Mouse (Mus musculus) cerebellum, adult 2 months (tissue): ENCODE measurements at regions not wholly inside any gene's neighbourhood (a gene's known extent, or its start where the extent isn't known, plus 50 kb on each side); places are given as distances from the start of the nearest gene placed in this dataset.
A peak's percentile ranks its signal among the peaks of the same experiment; 100 is the strongest.

ENCODE experiments used
- DNase-seq, 2 experiments: peaks; one replicate each; pipeline ENCODE4 v3.0.0; 2021
- H3K27ac ChIP-seq: fragments of 200-500 bp; 2 replicates; pipeline ENCODE4 v1.5.1; 2012; ENCODE audit warnings: low read length, control low read depth, inconsistent platforms; ENCODE audit not compliant: insufficient read depth
- H3K27me3 ChIP-seq: fragments of 200-500 bp; 2 replicates; pipeline ENCODE4 v1.6.1; 2012; ENCODE audit warnings: inconsistent platforms, mild to moderate bottlenecking, low read length, moderate library complexity; ENCODE audit not compliant: control insufficient read depth, insufficient read depth
- H3K4me1 ChIP-seq: fragments of 200-500 bp; 2 replicates; pipeline ENCODE4 v1.6.1; 2011; ENCODE audit warnings: low read length; ENCODE audit not compliant: control insufficient read depth, insufficient read depth
- H3K4me3 ChIP-seq: fragments of 200-500 bp; replicated peaks from 2 replicates; pipeline ENCODE3; 2011; ENCODE audit warnings: mild to moderate bottlenecking, low read depth, low read length, control low read depth; ENCODE audit not compliant: insufficient read depth
- CTCF ChIP-seq: fragments of 200-500 bp; IDR thresholded peaks from 2 replicates; pipeline ENCODE4 v1.5.1; 2011; ENCODE audit warnings: low read depth, mild to moderate bottlenecking, control low read depth, low read length, moderate library complexity, borderline replicate concordance; ENCODE audit not compliant: insufficient read depth
- POLR2A ChIP-seq: fragments of 200-500 bp; IDR thresholded peaks from 2 replicates; pipeline ENCODE4 v1.6.1; 2011; ENCODE audit warnings: low read length, control low read depth, borderline replicate concordance; ENCODE audit not compliant: insufficient read depth
- WGBS: fragments of 180-500 bp; shearing (Covaris S2); methylation state at CpG from one replicate; pipeline ENCODE4 v1.1.7; 2018; 5-methylcytosine and 5-hydroxymethylcytosine counted together

DNA sequence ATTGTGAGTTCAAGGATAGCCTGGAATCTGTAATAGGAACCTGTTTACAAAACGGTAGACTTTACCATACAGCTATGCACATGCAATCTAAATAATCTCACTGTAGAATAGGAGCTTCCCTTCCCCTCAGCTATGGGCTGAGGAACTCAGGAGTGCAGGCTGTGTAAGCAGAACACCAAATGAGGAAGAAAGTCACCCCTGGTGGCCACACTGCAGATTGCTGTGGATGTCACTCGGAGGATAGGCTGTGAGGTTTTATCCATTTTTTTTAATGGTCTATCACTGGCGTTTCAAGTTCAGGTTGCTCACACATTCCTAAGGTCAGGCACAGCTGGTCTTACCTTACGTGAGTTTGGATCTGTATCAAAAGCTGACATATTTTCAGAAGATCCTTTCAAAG lies 365.1 kb downstream of the Rpl36a-ps1 start:
- H3K4me1 ChIP-seq: no peaks in the 10 kb centered on the region
- H3K4me3 ChIP-seq: no peak overlapping the region
- 80% methylated on average over 4 of the region's 4 CpGs for WGBS
- DNase-seq: no peak
- TF ChIP-seq POLR2A: no peak
- no peak for TF ChIP-seq CTCF
- H3K27me3 ChIP-seq: no peaks in the 10 kb centered on the region
- H3K27ac ChIP-seq: no peak overlapping the region

DNA sequence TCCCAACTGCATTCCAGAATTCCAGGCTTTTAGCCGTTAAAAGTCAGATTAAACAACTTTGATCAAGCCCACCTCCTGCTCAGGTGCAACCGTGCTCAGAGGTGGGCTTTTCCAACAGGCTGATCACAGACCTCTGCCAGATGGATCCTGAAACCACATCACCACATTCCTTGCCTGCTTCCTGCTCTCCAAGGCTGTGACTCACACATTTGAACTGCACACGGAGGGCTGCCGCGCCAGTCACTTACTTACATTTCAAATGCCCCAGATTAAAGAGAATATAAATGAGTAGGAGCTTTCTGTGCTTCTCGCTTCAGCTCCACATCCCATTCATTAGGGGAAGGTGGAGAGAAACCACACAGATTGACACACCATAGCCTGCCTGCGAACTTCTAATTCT lies 367.6 kb downstream of the Rpl36a-ps1 start:
- WGBS: 74% methylated on average over 7 of the region's 7 CpGs

GRCm38 (mm10) chr14:98625867-98626266 lies 368.3 kb downstream of the Rpl36a-ps1 start:
- H3K27me3 ChIP-seq: no peaks in the 10 kb centered on the region
- WGBS: 91% methylated on average over 4 of the region's 4 CpGs
- no peak overlapping the region for H3K4me3 ChIP-seq
- no peak overlapping the region for H3K27ac ChIP-seq
- TF ChIP-seq CTCF (no peak), POLR2A (no peak)
- H3K4me1 ChIP-seq: no peaks in the 10 kb centered on the region
- DNase-seq: no peak

More for the DNA sequence above, 367.6 kb downstream of the Rpl36a-ps1 start:
- no peak for TF ChIP-seq POLR2A
- no peak for TF ChIP-seq CTCF
- Histone ChIP-seq H3K4me3 (no peak overlapping the region), H3K27ac (no peak overlapping the region), H3K4me1 (no peaks in the 10 kb centered on the region), H3K27me3 (no peaks in the 10 kb centered on the region)
- DNase-seq: no peak

DNA sequence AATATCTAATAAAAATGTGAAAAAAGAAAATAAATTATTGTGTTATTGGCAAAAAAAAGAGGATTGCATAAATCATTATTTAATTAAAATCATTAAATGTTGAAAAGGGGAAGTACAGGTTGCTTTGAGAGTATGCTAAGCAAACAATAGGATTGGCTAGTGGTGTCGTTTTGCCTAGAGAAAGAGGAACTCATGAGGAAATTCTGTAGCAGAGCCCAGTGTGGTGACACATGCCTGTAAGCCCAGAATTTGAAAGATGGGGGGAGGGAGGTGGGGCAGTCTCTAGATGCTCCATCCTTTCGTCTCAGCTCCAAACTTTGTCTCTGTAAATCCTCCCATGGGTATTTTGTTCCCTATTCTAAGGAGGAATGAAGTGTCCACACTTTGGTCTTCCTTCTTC lies 388.3 kb downstream of the Rpl36a-ps1 start:
- H3K27me3 ChIP-seq: no peaks in the 10 kb centered on the region
- 42% methylated on average over 2 of the region's 2 CpGs for WGBS

DNA sequence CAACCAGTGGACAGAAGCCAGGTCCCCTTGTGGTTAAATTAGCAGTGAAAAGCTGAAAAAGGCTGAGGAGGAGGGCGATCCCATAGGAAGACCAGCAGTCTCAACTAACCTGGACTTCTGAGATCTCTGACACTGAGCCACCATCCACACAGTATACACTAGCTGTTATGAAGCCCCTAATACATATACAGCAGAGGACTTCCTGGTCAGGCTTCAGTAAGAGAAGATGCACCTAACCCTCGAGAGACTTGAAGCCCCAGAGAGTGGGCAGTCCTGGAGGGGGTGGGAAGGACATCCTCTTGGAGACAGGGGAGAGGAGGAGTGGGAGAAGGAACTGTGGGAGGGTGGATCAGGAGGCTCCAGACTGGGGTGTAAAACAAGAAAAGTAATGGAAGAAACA lies 397.9 kb downstream of the Rpl36a-ps1 start:
- no peak overlapping the region for H3K27ac ChIP-seq
- TF ChIP-seq POLR2A (no peak), CTCF (no peak)
- DNase-seq: no peak
- whole genome bisulfite sequencing: 87% methylated on average over 2 of the region's 2 CpGs
- no peaks in the 10 kb centered on the region for H3K27me3 ChIP-seq
- H3K4me1 ChIP-seq: no peaks in the 10 kb centered on the region
- H3K4me3 ChIP-seq: no peak overlapping the region

More for the DNA sequence above, 388.3 kb downstream of the Rpl36a-ps1 start:
- TF ChIP-seq POLR2A (no peak), CTCF (no peak)
- Histone ChIP-seq H3K27ac (no peak overlapping the region), H3K4me3 (no peak overlapping the region), H3K4me1 (no peaks in the 10 kb centered on the region)
- no peak for DNase-seq

GRCm38 (mm10) chr14:98589846-98590245 lies 404.3 kb downstream of the Rpl36a-ps1 start:
- no peak for TF ChIP-seq POLR2A
- 0 out of 2 replicates have a peak, but pooled peaks have one; percentile 4 for TF ChIP-seq CTCF
- H3K27ac ChIP-seq: no peak overlapping the region
- no peak for DNase-seq
- 20% methylated on average over 4 of the region's 4 CpGs for WGBS
- H3K4me1 ChIP-seq: no peaks in the 10 kb centered on the region
- H3K4me3 ChIP-seq: no peak overlapping the region
- H3K27me3 ChIP-seq: no peaks in the 10 kb centered on the region

DNA sequence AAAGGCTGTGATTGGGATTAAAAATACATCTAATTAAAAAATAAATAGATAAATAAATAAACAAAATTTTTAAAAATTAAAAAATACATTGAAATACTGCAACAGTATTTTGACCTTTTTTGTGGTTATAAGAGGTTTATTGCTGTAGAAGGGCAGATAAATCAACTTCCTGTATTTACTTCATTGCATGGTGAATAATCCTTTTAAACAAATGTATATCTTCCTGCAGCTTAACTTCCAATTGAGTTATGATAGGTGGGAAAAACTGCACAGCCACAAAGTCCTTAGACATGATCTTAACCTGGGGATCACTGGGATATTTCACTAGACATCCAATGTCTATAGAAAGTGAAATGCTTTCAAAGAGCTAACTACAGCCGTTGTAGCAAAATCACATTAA lies 402.1 kb upstream of the Dach1 start:
- no peaks in the 10 kb centered on the region for H3K27me3 ChIP-seq
- 94% methylated on average over 1 of the region's 1 CpGs for WGBS
- H3K4me3 ChIP-seq: no peak overlapping the region
- no peaks in the 10 kb centered on the region for H3K4me1 ChIP-seq
- no peak for DNase-seq
- TF ChIP-seq CTCF: no peak
- TF ChIP-seq POLR2A: no peak
- no peak overlapping the region for H3K27ac ChIP-seq

DNA sequence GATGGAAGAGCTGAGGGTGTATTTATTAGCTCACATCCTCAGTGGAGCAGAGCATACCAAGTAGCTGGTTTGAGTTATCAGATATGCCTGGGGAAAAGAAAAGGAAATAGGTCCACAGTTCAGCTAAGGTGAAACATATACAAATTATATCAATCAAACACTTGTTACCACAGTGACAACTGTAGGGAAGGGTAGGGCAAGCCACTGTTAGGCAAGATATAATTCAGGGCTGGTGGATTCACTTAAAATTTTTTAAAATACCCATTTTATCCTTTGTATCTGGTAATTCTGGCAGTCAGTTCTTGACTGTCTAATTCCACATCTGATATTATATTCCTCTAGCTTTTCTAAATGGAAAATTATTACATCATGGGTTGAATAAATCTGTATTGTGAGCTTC lies 392.4 kb upstream of the Dach1 start:
- Histone ChIP-seq H3K4me3 (no peak overlapping the region), H3K27ac (no peak overlapping the region), H3K27me3 (no peaks in the 10 kb centered on the region), H3K4me1 (no peaks in the 10 kb centered on the region)
- TF ChIP-seq POLR2A (no peak), CTCF (no peak)
- no peak for DNase-seq
